Mouse (Mus musculus) CH12.LX (cell line): ENCODE data around the gene Camk2b.

Experiments used
- CHD2 ChIP-seq: IDR thresholded peaks from 2 replicates; pipeline ENCODE4 v1.6.1; 2011; ENCODE audit warnings: low read length, improper control_type of control experiment
- CTCF ChIP-seq, 2 experiments: IDR thresholded peaks in 1 of 2; conservative IDR thresholded peaks in 1 of 2; 2 replicates each; pipeline ENCODE4 v1.5.1; 2011 to 2012; ENCODE audit warnings: low read depth in 2 of 2, low read length in 2 of 2, improper control_type of control experiment in 1 of 2, inconsistent platforms in 1 of 2, mild to moderate bottlenecking in 1 of 2, moderate library complexity in 1 of 2
- E2F4 ChIP-seq: IDR thresholded peaks from 2 replicates; pipeline ENCODE4 v1.6.1; 2011; ENCODE audit warnings: low read depth, low read length, improper control_type of control experiment; ENCODE audit not compliant: insufficient replicate concordance
- ELF1 ChIP-seq: IDR thresholded peaks from 2 replicates; pipeline ENCODE4 v1.6.1; 2014; ENCODE audit warnings: low read depth, mild to moderate bottlenecking, inconsistent platforms, low read length, improper control_type of control experiment
- GABPA ChIP-seq: IDR thresholded peaks from 2 replicates; pipeline ENCODE4 v1.6.1; 2012; ENCODE audit warnings: low read depth, low read length, improper control_type of control experiment, inconsistent platforms; ENCODE audit not compliant: insufficient replicate concordance
- HCFC1 ChIP-seq: IDR thresholded peaks from 2 replicates; pipeline ENCODE4 v1.6.1; 2012; ENCODE audit warnings: low read depth, mild to moderate bottlenecking, inconsistent platforms, low read length, improper control_type of control experiment
- KAT2A ChIP-seq: IDR thresholded peaks from 2 replicates; pipeline ENCODE4 v1.6.1; 2012; ENCODE audit warnings: low read length, improper control_type of control experiment, inconsistent platforms; ENCODE audit not compliant: insufficient replicate concordance
- MAFK ChIP-seq: IDR thresholded peaks from 2 replicates; pipeline ENCODE4 v1.6.1; 2011; ENCODE audit warnings: low read length, improper control_type of control experiment; ENCODE audit not compliant: insufficient replicate concordance
- MAX ChIP-seq: IDR thresholded peaks from 2 replicates; pipeline ENCODE4 v1.6.1; 2011; ENCODE audit warnings: low read length, improper control_type of control experiment
- MAZ ChIP-seq: IDR thresholded peaks from 2 replicates; pipeline ENCODE4 v1.6.1; 2012; ENCODE audit warnings: low read depth, mild to moderate bottlenecking, inconsistent platforms, low read length, improper control_type of control experiment, moderate library complexity
- POLR2A ChIP-seq: IDR thresholded peaks from 2 replicates; pipeline ENCODE4 v1.6.1; 2011; ENCODE audit warnings: low read depth, mild to moderate bottlenecking, improper control_type of control experiment, low read length
- RAD21 ChIP-seq: IDR thresholded peaks from 2 replicates; pipeline ENCODE4 v1.6.1; 2011; ENCODE audit warnings: low read depth, mild to moderate bottlenecking, low read length, improper control_type of control experiment, moderate library complexity
- TBP ChIP-seq: conservative IDR thresholded peaks from 2 replicates; pipeline ENCODE4 v1.6.1; 2011; ENCODE audit warnings: low read depth, low read length, improper control_type of control experiment
- ZNF384 ChIP-seq: IDR thresholded peaks from 2 replicates; pipeline ENCODE4 v1.6.1; 2012; ENCODE audit warnings: low read depth, low read length, improper control_type of control experiment, inconsistent platforms

- TF ChIP-seq CTCF (conservative IDR thresholded peaks at IDR 0.05 in 1 of 2, IDR thresholded peaks at IDR 0.05 in 1 of 2; ENCODE audit: low read depth in 2 of 2, low read length in 2 of 2) (no peak), POLR2A (no peak), MAX (no peak), MAZ (no peak), CHD2 (no peak), KAT2A (no peak), E2F4 (no peak), GABPA (no peak), TBP (no peak), RAD21 (no peak), HCFC1 (no peak), ELF1 (no peak), MAFK (no peak), ZNF384 (no peak)
These were observed 84.8 kb downstream of the Camk2b start for GRCm38 (mm10) chr11:5981323-5981722.
